Mouse (Mus musculus): ENCODE data around the gene Gm12216.

- TF ChIP-seq CEBPB (IDR thresholded peaks at IDR 0.05; ENCODE audit: insufficient read depth, poor library complexity, severe bottlenecking) (no peak), POLR2A (IDR thresholded peaks at IDR 0.05; ENCODE audit: insufficient read length, low read depth) (no peak), MYOG (IDR thresholded peaks at IDR 0.05; ENCODE audit: control insufficient read depth in 1 of 3, insufficient read depth in 1 of 3, insufficient read length in 2 of 3, low read depth in 2 of 3) (no peak), MAX (IDR thresholded peaks at IDR 0.05; ENCODE audit: low read depth) (no peak), E2F4 (IDR thresholded peaks at IDR 0.05; ENCODE audit: insufficient read depth) (no peak), REST (IDR thresholded peaks at IDR 0.05; ENCODE audit: insufficient read depth, insufficient read length) (no peak), MYOD1 (IDR thresholded peaks at IDR 0.05; ENCODE audit: control insufficient read depth in 1 of 3, insufficient read length in 2 of 3, low read depth in 2 of 3) (no peak), POLR2AphosphoS2 (IDR thresholded peaks at IDR 0.05; ENCODE audit: insufficient read length, low read depth) (no peak), TCF12 (IDR thresholded peaks at IDR 0.05; ENCODE audit: insufficient read depth, poor library complexity, severe bottlenecking) (no peak), USF1 (IDR thresholded peaks at IDR 0.05; ENCODE audit: low read depth) (no peak)
These were observed 94.5 kb downstream of the Gm12216 start for GRCm38 (mm10) chr11:53764581-53764980.

Measured in myocyte (in vitro differentiated cells).